Mouse (Mus musculus): Measurements from ENCODE around the gene Olfr1016.

The Olfr1016 gene

DNA sequence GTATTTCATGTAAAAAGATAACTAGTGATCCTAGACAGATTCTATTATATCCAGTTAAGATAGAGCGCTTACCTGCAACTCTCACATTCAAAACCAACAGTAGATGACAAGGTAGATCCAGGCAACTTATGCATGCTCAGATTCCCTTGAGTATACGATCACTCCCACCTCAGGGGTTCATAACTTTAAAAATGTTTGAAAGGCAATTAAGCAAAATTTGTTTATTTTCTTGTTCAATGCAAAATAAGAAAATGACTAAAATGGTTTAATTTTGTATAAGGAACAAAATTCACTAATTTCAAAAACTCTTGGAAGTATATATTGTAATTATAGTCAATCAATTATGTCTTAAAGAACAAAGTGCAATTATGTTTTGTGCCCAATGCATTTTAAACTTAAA, at the start of gene Olfr1016:
Gene Olfr1016 (minus strand): TSS at position 101 of the 400 bp plus-strand sequence.
- no peak for DNase-seq (ENCODE audit: low spot score in 2 of 2)

DNA sequence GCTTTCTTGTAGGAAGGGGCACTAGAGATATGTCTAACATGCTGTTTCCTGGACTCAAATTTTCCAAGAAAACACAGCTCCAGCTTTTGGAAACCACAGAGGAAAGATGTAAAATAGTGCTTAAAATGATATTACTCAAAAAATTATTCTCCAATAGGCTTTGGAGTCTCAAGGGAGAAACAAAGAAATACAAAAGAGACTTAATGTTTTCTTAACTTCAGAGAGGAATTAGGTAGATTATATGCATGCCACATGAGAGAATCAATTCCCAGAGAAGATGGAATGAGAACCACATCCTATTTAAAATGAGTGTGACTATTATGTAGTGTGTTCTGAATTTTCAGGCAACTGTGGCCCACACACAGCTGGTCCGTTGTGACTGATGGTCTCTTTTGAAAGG, 44.4 kb upstream of the Olfr1016 start, which contains the start of gene Olfr1020:
Gene Olfr1020 (plus strand): TSS at position 301 of the 400 bp plus-strand sequence.
- DNase-seq (ENCODE audit: low spot score in 2 of 2) = no peak

DNA sequence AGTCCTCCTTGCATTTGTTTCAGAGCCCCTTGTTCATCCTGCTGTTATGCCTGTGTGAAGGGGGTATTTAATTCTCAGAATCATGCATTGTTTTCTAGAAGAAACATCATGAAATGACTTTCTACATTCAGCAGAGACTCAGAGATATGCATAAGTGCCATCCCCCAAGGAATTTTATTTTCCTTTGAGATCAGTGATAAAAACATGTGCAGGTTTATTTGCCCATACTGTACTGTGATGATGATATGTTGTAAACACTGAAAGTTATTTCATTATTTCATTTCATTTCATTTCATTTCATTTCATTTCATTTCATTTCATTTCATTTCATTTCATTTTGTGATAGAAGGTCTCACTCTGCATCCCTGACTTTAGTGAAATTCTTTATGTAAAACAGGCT, 43.0 kb upstream of the Olfr1016 start, which contains the start of gene Olfr1019:
Gene Olfr1019 (minus strand): TSS at position 101 of the 400 bp plus-strand sequence.
- DNase-seq (ENCODE audit: low spot score in 2 of 2) = no peak

DNA sequence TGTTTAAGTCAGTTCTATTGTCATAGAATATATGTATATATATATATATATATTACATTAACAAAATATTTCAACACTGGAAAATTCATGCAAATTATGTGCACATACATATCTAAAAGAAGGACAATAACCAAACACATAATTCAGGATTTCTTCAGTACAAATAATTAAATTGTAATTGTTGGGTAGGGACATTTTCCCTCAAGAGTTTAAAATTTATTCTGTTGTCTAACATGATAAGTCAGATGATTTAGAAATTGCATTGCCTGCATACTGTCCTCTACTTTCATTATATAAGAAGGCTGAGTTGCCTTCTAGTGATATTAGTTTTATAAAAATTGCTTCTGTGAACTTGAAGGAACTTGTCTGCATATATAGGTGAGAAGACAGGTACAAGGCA, 15.8 kb upstream of the Olfr1016 start, which contains the start of gene Olfr1018:
Gene Olfr1018 (plus strand): TSS at position 301 of the 400 bp plus-strand sequence.
- no peak for DNase-seq (ENCODE audit: low spot score in 2 of 2)

DNA sequence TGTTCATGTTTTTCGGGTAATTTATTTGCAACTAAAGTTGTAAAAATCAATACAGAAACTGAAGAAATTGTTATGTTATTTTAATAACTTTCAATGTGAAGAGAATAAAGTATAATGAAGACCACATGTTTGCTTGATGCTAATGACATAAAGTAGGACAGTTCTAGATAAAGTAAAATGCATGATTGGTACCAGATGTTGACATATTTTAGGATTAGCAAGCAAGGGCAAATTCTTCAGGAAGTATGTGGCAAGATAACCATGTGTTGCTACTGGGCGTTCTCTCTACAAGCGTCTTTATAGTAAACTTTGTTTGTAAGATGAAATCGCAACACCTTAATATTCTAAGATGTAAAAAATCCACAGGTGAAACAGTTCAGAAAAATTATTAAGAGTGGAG, 2.2 kb upstream of the Olfr1016 start:
- no peak for DNase-seq (ENCODE audit: low spot score in 2 of 2)

GRCm38 (mm10) chr2:85792331-85792730, 10.0 kb downstream of the Olfr1016 start:
- DNase-seq (ENCODE audit: low spot score in 2 of 2) = no peak

GRCm38 (mm10) chr2:85781717-85782116, 20.6 kb downstream of the Olfr1016 start, which contains the start of gene Olfr1015:
Gene Olfr1015 (plus strand): TSS chr2:85782017.
- no peak for DNase-seq (ENCODE audit: low spot score in 2 of 2)

DNA sequence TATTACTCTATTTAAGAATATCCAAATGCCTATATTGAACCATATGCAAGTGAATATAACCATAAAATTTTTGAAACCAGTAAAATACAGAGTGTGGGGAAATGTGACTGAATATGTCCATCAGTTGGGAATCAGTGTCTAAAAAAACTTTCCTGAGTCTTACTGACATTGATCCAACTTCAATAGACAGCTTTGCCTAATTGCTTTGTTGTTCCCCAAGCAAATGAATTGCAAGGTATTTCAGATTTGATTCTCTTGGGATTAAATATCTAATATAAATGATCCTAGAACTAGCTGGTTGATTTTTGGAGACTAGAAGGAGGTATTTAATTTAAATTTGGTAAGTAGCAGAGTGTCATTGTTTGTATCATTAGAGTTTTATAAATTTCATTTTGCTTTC, 29.9 kb downstream of the Olfr1016 start, which contains the start of gene Olfr1014:
Gene Olfr1014 (plus strand): TSS at position 301 of the 400 bp plus-strand sequence.
- no peak for DNase-seq (ENCODE audit: low spot score in 2 of 2)

GRCm38 (mm10) chr2:85766798-85767197, 35.5 kb downstream of the Olfr1016 start, which contains the start of gene Olfr1013:
Gene Olfr1013 (plus strand): TSS chr2:85767098.
- no peak for DNase-seq (ENCODE audit: low spot score in 2 of 2)

GRCm38 (mm10) chr2:85762666-85763065, 39.7 kb downstream of the Olfr1016 start, which contains the start of gene Olfr1012:
Gene Olfr1012 (minus strand): TSS chr2:85762766.
- no peak for DNase-seq (ENCODE audit: low spot score in 2 of 2)

GRCm38 (mm10) chr2:85753822-85754221, 48.5 kb downstream of the Olfr1016 start:
- no peak for DNase-seq (ENCODE audit: low spot score in 2 of 2)
